Mouse (Mus musculus) ES-Bruce4 (cell line): ENCODE measurements around the gene Plbd1.

ENCODE experiments used
- EP300 ChIP-seq: IDR thresholded peaks from 2 replicates; pipeline ENCODE4 v1.6.1; 2011; ENCODE audit warnings: low read depth, low read length; ENCODE audit not compliant: insufficient read depth
- POLR2A ChIP-seq: IDR thresholded peaks from one replicate; pipeline ENCODE4 v1.8.1; 2011; ENCODE audit warnings: low read length; ENCODE audit not compliant: insufficient read depth

DNA sequence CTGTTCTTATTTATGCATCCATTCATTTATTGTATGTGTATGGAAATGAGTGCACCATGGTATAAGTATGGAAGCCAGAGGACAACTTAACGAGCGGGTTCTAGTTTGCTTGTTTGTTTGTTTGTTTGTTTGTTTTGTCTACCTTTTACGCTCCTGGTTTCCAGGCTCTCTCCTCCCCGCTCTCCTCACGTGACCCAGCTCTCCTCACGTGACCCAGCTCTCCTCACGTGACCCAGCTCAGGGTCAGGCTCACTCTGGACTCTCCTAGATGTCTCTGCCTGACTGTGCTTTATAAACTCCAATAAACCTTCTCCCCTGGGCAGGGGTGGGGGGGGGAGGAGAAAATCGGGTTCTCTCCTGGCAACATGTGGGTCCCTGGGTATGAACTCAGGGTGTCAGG, 11.1 kb downstream of the Plbd1 start:
- TF ChIP-seq POLR2A = no peak
- no peak for TF ChIP-seq EP300
